Mouse (Mus musculus) spleen, adult 2 months (tissue): ENCODE measurements around the gene Mark2. TPM values are rescaled to one million over a fixed set of nuclear protein-coding genes. Genes with fewer than 3 reads are reported as not detected.

Experiments used
- DNase-seq, 2 experiments: peaks; one replicate each; pipeline versions ENCODE4 v3.0.0 to v3.0.0-alpha.2; 2012 to 2021; ENCODE audit warnings: low spot score in 2 of 2, low read depth in 1 of 2
- H3K27ac ChIP-seq: fragments of 200-500 bp; 2 replicates; pipeline ENCODE4 v1.5.1; 2012; ENCODE audit warnings: low read length, inconsistent platforms; ENCODE audit not compliant: insufficient read depth
- H3K27me3 ChIP-seq: fragments of 200-500 bp; 2 replicates; pipeline ENCODE4 v1.6.1; 2012; ENCODE audit warnings: mild to moderate bottlenecking, moderate library complexity, low read length, inconsistent platforms; ENCODE audit not compliant: control insufficient read depth, insufficient read depth
- H3K36me3 ChIP-seq: fragments of 200-500 bp; 2 replicates; pipeline ENCODE4 v1.6.1; 2012; ENCODE audit warnings: mild to moderate bottlenecking, low read length, inconsistent platforms; ENCODE audit not compliant: control insufficient read depth, insufficient read depth
- H3K4me1 ChIP-seq: fragments of 200-500 bp; 2 replicates; pipeline ENCODE4 v1.6.1; 2011; ENCODE audit warnings: inconsistent platforms; ENCODE audit not compliant: control insufficient read depth, insufficient read depth, insufficient read length
- H3K4me3 ChIP-seq: fragments of 200-500 bp; 2 replicates; pipeline ENCODE4 v1.5.1; 2011; ENCODE audit warnings: mild to moderate bottlenecking, inconsistent platforms; ENCODE audit not compliant: insufficient read depth, insufficient read length; ENCODE audit errors: extremely low read depth
- CTCF ChIP-seq: fragments of 200-500 bp; IDR thresholded peaks from 2 replicates; pipeline ENCODE4 v1.5.1; 2011; ENCODE audit warnings: mild to moderate bottlenecking, inconsistent platforms; ENCODE audit not compliant: insufficient read depth, insufficient read length, insufficient replicate concordance; ENCODE audit errors: extremely low read depth
- POLR2A ChIP-seq: fragments of 200-500 bp; IDR thresholded peaks from 2 replicates; pipeline ENCODE4 v1.6.1; 2011; ENCODE audit warnings: low read depth, low read length, inconsistent platforms
- WGBS: fragments of 180-500 bp; shearing (Covaris S2); methylation state at CpG from one replicate; pipeline ENCODE4 v1.1.7; 2018; 5-methylcytosine and 5-hydroxymethylcytosine counted together
- polyA plus RNA-seq: library from polyadenylated mRNA; depleted of rRNA; stranded (reverse); fragments of >200 nt; gene quantifications from 2 replicates; pipeline ENCODE4 v1.2.3, GENCODE M21; 2012

The Mark2 gene
- polyA plus RNA-seq, 1 experiment = 84.8 TPM

DNA sequence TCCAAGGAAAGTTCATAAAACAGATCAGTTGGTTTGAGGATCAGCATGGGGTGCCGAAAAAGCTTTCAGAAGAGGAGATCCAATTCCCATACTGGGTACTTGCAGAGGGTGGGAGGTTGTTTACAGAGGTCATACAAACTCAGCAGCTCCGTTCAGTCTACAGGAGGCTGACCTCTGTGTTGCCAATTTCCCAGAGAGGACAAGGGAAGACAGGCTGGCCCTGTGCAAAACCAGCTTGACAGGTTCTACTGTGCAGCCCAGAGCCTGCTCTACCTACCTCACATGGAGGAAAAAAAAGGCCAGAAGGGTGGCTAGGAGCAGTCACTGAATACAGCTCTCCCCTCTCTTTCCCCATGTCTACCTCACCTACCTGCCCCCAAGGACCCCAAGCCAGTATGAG lies 7.6 kb downstream of the Mark2 start:
- H3K27me3 ChIP-seq = no peaks in the 10 kb centered on the region
- no peak for DNase-seq
- H3K4me3 ChIP-seq = no peak overlapping the region
- peaks cover 2% of the 10 kb centered on the region; the same call in 1 of the 2 replicates for H3K36me3 ChIP-seq
- peaks cover 14% of the 10 kb centered on the region; the same call in 1 of the 2 replicates for H3K4me1 ChIP-seq
- no peak overlapping the region for H3K27ac ChIP-seq
- WGBS = 93% methylated on average over 2 of the region's 2 CpGs
- TF ChIP-seq POLR2A (no peak), CTCF (no peak)

DNA sequence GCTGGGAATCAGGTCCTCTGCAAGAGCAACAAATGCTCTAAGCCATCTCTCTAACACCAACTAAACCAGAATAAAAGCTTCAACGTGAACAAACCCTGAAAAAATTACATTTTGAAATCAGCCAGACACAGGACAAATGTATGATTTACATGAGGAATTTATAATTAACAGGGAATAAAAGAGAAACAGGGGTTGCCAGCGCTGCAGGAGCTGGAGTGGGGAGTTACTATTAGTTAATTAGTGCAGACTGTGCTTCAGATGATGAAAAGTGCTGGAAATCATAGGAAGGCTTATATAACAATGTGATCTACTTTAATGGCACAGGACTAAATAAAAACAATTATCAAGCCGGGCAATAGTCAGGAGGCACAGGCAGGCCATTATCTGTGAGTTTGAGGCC lies 20.3 kb downstream of the Mark2 start:
- Histone ChIP-seq H3K27me3 (no peaks in the 10 kb centered on the region), H3K4me1 (peaks cover 5% of the 10 kb centered on the region; the same call in 1 of the 2 replicates), H3K27ac (no peak overlapping the region), H3K4me3 (no peak overlapping the region), H3K36me3 (no peaks in the 10 kb centered on the region)
- no peak for DNase-seq
- 92% methylated on average over 3 of the region's 3 CpGs for WGBS
- TF ChIP-seq POLR2A (no peak), CTCF (no peak)

DNA sequence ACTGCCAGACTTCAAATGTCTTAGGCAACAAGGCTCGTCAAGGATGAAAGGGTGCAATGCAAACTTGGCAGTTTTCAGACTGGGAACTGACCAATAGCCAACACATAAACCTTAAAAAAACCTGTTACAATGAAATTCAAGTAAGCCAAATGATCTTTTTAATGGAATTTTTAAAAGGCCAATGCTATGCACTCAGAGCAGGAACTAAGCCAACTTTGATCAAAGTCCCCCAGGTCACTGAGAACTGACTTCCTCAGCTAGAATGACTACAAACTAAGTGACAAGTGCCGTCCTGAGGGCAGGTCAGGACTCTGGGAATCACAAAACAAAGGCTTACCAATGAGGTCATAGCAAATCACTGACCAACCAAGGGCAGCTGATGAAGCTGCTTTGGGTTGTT lies 21.5 kb downstream of the Mark2 start:
- 59% methylated on average over 2 of the region's 2 CpGs for WGBS
- peaks cover 9% of the 10 kb centered on the region; the same call in 1 of the 2 replicates for H3K4me1 ChIP-seq
- H3K36me3 ChIP-seq = no peaks in the 10 kb centered on the region
- no peak for DNase-seq
- H3K4me3 ChIP-seq = no peak overlapping the region
- TF ChIP-seq CTCF (no peak), POLR2A (no peak)
- no peaks in the 10 kb centered on the region for H3K27me3 ChIP-seq
- H3K27ac ChIP-seq = no peak overlapping the region

DNA sequence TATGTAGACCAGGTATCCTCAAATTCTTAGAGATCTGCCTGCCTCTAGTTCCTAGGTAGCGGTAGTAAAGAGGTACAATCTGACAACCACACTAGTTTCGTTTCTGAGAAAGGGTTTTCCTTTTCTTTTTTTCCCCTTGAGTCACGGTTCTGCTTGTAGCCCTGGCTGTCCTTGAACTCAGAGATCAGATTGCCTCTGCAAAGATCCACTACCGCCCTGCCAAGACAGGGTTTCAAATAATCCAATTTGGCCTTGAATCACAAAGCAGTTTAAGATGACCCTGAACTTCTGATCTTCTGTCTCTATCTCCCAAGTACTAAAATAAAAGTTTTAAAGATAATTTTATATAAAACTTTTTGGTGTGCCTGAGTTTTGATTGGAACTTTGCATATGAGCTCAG lies 23.9 kb downstream of the Mark2 start:
- no peak overlapping the region for H3K4me3 ChIP-seq
- WGBS = 50% methylated on average over 4 of the region's 4 CpGs
- H3K36me3 ChIP-seq = no peaks in the 10 kb centered on the region
- TF ChIP-seq CTCF (no peak), POLR2A (no peak)
- no peak for DNase-seq
- peaks cover 11% of the 10 kb centered on the region; the same call in 1 of the 2 replicates for H3K4me1 ChIP-seq
- no peaks in the 10 kb centered on the region for H3K27me3 ChIP-seq
- no peak overlapping the region for H3K27ac ChIP-seq

DNA sequence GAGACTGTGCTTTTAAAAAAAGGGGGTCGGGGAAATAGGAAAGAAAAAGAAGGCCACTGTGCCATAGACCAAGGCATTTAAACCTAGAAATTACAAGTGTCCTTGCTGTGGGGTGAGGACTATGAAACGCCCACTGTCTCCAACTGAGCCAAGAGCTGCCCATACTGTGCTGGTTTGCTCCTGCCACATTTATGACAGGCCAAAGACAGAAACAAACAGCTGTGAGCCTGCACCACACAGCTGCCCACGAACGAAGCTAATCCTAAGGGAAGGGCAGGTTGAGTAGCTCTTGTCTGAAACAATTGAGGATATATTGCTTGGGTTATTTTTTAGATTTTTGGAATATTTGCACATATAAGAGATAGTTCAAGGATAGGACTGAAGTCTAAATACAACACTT lies 24.8 kb downstream of the Mark2 start:
- no peaks in the 10 kb centered on the region for H3K27me3 ChIP-seq
- H3K4me3 ChIP-seq = no peak overlapping the region
- H3K36me3 ChIP-seq = no peaks in the 10 kb centered on the region
- DNase-seq = no peak
- no peak for TF ChIP-seq CTCF
- no peak for TF ChIP-seq POLR2A
- peaks cover 11% of the 10 kb centered on the region; the same call in 1 of the 2 replicates for H3K4me1 ChIP-seq
- 73% methylated on average over 4 of the region's 4 CpGs for WGBS
- no peak overlapping the region for H3K27ac ChIP-seq

DNA sequence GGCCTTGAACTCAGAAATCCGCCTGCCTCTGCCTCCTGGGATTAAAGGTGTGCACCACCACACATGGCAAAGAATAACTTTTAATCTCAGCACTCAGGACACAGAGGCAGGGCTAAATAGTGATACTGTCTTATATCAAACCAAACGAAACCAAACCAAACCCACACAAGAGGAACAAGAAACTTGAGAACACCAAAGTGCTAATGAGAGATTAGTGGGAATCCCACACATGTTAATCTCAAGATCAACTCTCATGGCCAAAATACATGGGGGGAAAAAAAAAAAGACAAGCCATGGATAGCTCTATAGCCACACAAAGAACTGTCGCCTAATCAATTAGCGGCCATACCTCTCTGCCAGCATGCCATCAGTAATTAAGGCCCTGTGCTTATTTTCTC lies 26.1 kb downstream of the Mark2 start:
- no peak overlapping the region for H3K4me3 ChIP-seq
- no peak overlapping the region for H3K27ac ChIP-seq
- 66% methylated on average over 4 of the region's 4 CpGs for WGBS
- no peaks in the 10 kb centered on the region for H3K27me3 ChIP-seq
- peaks cover 22% of the 10 kb centered on the region; the same call in 1 of the 2 replicates for H3K4me1 ChIP-seq
- no peak for DNase-seq
- TF ChIP-seq POLR2A (no peak), CTCF (no peak)
- H3K36me3 ChIP-seq = no peaks in the 10 kb centered on the region

DNA sequence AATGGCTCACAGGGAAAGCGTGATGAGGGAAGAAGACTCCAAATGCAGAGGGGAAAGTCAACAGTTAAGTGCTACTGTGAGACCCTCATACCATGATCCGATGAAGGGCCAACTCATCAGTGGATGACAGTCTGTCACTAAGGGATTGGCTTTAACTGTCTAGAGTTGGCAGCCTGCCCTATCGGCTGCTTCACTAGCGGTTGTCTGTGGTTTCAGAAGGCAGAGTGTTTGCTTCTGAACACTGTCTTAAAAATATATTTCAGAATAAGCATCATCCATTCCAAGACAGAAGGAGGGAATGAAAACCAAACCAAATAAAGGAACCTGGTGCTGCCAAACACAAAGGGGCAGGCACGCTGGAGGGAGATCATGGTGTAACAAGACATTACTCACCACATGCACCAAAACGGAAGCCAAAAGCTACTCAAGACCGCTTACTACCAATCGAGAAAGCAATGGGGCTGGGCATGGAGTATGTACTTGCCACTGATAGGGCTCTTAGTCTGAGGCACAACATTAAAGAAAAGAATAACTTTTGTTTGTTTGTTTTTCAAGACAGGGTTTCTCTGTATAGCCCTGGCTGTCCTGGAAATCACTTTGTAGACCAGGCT lies 26.6 kb downstream of the Mark2 start:
- H3K27me3 ChIP-seq = no peaks in the 10 kb centered on the region
- H3K36me3 ChIP-seq = no peaks in the 10 kb centered on the region
- 34% methylated on average over 8 of the region's 8 CpGs for WGBS
- H3K4me3 ChIP-seq = no peak overlapping the region
- no peak for DNase-seq
- peaks cover 26% of the 10 kb centered on the region; the same call in 1 of the 2 replicates for H3K4me1 ChIP-seq
- H3K27ac ChIP-seq = no peak overlapping the region
- TF ChIP-seq CTCF = no peak
- TF ChIP-seq POLR2A = no peak
